Mouse (Mus musculus) common myeloid progenitor, adult 5-6 weeks (primary cell): ENCODE data around the gene Gm17509. TPM values are rescaled to one million over a fixed set of nuclear protein-coding genes. Genes with fewer than 3 reads are reported as not detected.
"Not testable (repeated sequence)": the region's sequence is repeated elsewhere in the genome, so short reads cannot be mapped to it uniquely, and the experiment has no call there.

Source experiments
- ATAC-seq: replicated peaks from 2 replicates; pipeline ENCODE4 v1.8.0; 2016; ENCODE audit warnings: low read depth, mild to moderate bottlenecking, moderate TSS enrichment, inconsistent platforms; ENCODE audit not compliant: poor library complexity, severe bottlenecking
- total RNA-seq: library from RNA; stranded (forward); fragments of 200-1000, 187-1606 nt; gene quantifications from 2 replicates; pipeline ENCODE4 v1.2.3, GENCODE M21; 2017

Gm17509 gene
- total RNA-seq, 1 experiment from 2014 or later = 0.27 TPM

- ATAC-seq = peak; percentile 97
Observed at GRCm38 (mm10) chr13:117211386-117211875, 9.4 kb downstream of the Gm17509 start.

GRCm38 (mm10) chr13:117208236-117208635 lies 12.6 kb downstream of the Gm17509 start, which contains the start of gene Emb:
Gene Emb, plus strand, starts transcription at chr13:117208536.
- no peak for ATAC-seq

GRCm38 (mm10) chr13:117206066-117206465 lies 14.8 kb downstream of the Gm17509 start:
- ATAC-seq = no peak

- no peak for ATAC-seq
Observed at GRCm38 (mm10) chr13:117204685-117205084, 16.2 kb downstream of the Gm17509 start.

GRCm38 (mm10) chr13:117202755-117203471 lies 18.0 kb downstream of the Gm17509 start:
- peak; percentile 60; the same call in 1 of the 2 replicates for ATAC-seq

- ATAC-seq = peak; percentile 49
Observed at GRCm38 (mm10) chr13:117198402-117199083, 22.3 kb downstream of the Gm17509 start.

- no peak for ATAC-seq
Observed at GRCm38 (mm10) chr13:117197666-117198065, 23.2 kb downstream of the Gm17509 start.

- peak; percentile 69 for ATAC-seq
Observed at GRCm38 (mm10) chr13:117195569-117196495, 25.0 kb downstream of the Gm17509 start.

- peak; percentile 58 for ATAC-seq
Observed at GRCm38 (mm10) chr13:117193422-117193983, 27.4 kb downstream of the Gm17509 start.

GRCm38 (mm10) chr13:117192161-117192560 lies 28.7 kb downstream of the Gm17509 start:
- ATAC-seq = no peak

- no peak for ATAC-seq
Observed at GRCm38 (mm10) chr13:117185329-117185728, 35.5 kb downstream of the Gm17509 start.

- ATAC-seq = no peak
Observed at GRCm38 (mm10) chr13:117183288-117183687, 37.6 kb downstream of the Gm17509 start.

GRCm38 (mm10) chr13:117180912-117181311 lies 40.0 kb downstream of the Gm17509 start:
- not testable (repeated sequence) for ATAC-seq

Other genes starting within 250 kb of the Gm17509 start
- gene Parp8, start 195.5 kb downstream of the Gm17509 start, total RNA-seq = 98.3 and 107 TPM in 2 replicates
- 368 TPM in 2 replicates for gene Emb, start 12.5 kb downstream of the Gm17509 start, total RNA-seq